Mouse (Mus musculus): ENCODE measurements around the gene Pkn3. TPM values are rescaled to one million over a fixed set of nuclear protein-coding genes. Genes with fewer than 3 reads are reported as not detected.
"Not testable (repeated sequence)": the region's sequence is repeated elsewhere in the genome, so short reads cannot be mapped to it uniquely, and the experiment has no call there.

Gene Pkn3
- polyA plus RNA-seq, 1 experiment from 2014 or later, result 8.6 TPM

- Histone ChIP-seq H3K27me3 (no peaks in the 10 kb centered on the region), H3K4me1 (peaks cover 11% of the 10 kb centered on the region; the same call in 1 of the 2 replicates), H3K4me3 (no peak overlapping the region), H3K9ac (no peak overlapping the region), H3K9me3 (no peaks in the 10 kb centered on the region), H3K36me3 (peaks cover 13% of the 10 kb centered on the region), H3K27ac (no peak overlapping the region), H3K4me2 (replicated peaks) (0 out of 2 replicates have a peak overlapping the region, but pooled peaks have one; percentile 71)
- WGBS, result 84% methylated on average over 3 of the region's 3 CpGs
- ATAC-seq (ENCODE audit: low FRiP score, low read depth), result no peak
Measured at GRCm38 (mm10) chr2:30049831-30050230, 27.7 kb upstream of the Pkn3 start.

GRCm38 (mm10) chr2:30051992-30052761 is 25.3 kb upstream of the Pkn3 start:
- WGBS, result 52% methylated on average over 6 of the region's 6 CpGs
- H3K27me3 ChIP-seq, result no peaks in the 10 kb centered on the region
- no peak overlapping the region for H3K27ac ChIP-seq

GRCm38 (mm10) chr2:30055310-30055709 is 22.2 kb upstream of the Pkn3 start:
- not testable (repeated sequence) for H3K27me3 ChIP-seq; ATAC-seq (ENCODE audit: low FRiP score, low read depth); H3K9me3 ChIP-seq; H3K4me1 ChIP-seq; H3K27ac ChIP-seq; H3K4me2 ChIP-seq (replicated peaks); H3K9ac ChIP-seq; H3K4me3 ChIP-seq; H3K36me3 ChIP-seq
- WGBS, result 94% methylated on average over 3 of the region's 3 CpGs

More at GRCm38 (mm10) chr2:30051992-30052761, 25.3 kb upstream of the Pkn3 start:
- Histone ChIP-seq H3K9me3 (no peaks in the 10 kb centered on the region), H3K4me3 (no peak overlapping the region), H3K9ac (no peak overlapping the region), H3K4me1 (peaks cover 13% of the 10 kb centered on the region; the same call in 1 of the 2 replicates), H3K36me3 (no peaks in the 10 kb centered on the region), H3K4me2 (replicated peaks) (no peak overlapping the region)
- ATAC-seq (ENCODE audit: low FRiP score, low read depth), result no peak

GRCm38 (mm10) chr2:30056736-30057135 is 20.7 kb upstream of the Pkn3 start:
- Histone ChIP-seq H3K36me3 (no peaks in the 10 kb centered on the region), H3K9ac (no peak overlapping the region), H3K9me3 (no peaks in the 10 kb centered on the region), H3K27ac (no peak overlapping the region), H3K4me2 (replicated peaks) (no peak overlapping the region), H3K27me3 (no peaks in the 10 kb centered on the region), H3K4me1 (peaks cover 12% of the 10 kb centered on the region), H3K4me3 (no peak overlapping the region)
- ATAC-seq (ENCODE audit: low FRiP score, low read depth), result no peak
- 80% methylated on average over 3 of the region's 3 CpGs for WGBS

GRCm38 (mm10) chr2:30057223-30057904 is 20.1 kb upstream of the Pkn3 start, which contains the start of gene Set:
Gene Set, plus strand, starts transcription at chr2:30057378.
- H3K4me2 ChIP-seq (replicated peaks), result no peak within 1 kb of the TSS
- no peaks in the 10 kb centered on the region for H3K36me3 ChIP-seq
- WGBS, result 37% methylated on average over 12 of the region's 12 CpGs
- no peaks in the 10 kb centered on the region for H3K27me3 ChIP-seq
- no peak within 1 kb of the TSS for H3K27ac ChIP-seq
- no peak within 1 kb of the TSS for H3K9ac ChIP-seq
- H3K9me3 ChIP-seq, result no peaks in the 10 kb centered on the region
- peaks cover 12% of the 10 kb centered on the region for H3K4me1 ChIP-seq
- ATAC-seq (ENCODE audit: low FRiP score, low read depth), result no peak
- H3K4me3 ChIP-seq, result no peak within 1 kb of the TSS

DNA sequence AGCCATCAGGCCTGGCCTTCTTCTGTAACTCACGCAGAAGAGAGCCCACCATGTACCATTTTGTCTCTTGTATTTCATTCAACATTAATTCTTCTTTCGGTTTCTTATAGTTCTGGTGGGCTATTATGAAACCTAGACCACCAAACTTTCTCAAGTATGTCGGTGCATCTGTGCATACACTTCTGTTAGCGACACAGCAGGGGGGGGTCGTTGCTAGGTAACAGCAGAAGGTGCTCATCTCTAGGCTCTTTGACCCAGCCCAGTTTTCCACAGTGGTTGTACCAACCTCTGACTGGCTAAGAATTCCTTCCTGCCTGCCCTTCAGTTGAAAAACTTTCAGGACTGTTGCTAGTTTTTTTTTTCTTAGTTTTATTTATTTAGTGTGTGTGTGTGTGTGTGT is 19.1 kb upstream of the Pkn3 start:
- no peak for ATAC-seq (ENCODE audit: low FRiP score, low read depth)
- 57% methylated on average over 5 of the region's 5 CpGs for WGBS
- peaks cover 17% of the 10 kb centered on the region for H3K4me1 ChIP-seq

DNA sequence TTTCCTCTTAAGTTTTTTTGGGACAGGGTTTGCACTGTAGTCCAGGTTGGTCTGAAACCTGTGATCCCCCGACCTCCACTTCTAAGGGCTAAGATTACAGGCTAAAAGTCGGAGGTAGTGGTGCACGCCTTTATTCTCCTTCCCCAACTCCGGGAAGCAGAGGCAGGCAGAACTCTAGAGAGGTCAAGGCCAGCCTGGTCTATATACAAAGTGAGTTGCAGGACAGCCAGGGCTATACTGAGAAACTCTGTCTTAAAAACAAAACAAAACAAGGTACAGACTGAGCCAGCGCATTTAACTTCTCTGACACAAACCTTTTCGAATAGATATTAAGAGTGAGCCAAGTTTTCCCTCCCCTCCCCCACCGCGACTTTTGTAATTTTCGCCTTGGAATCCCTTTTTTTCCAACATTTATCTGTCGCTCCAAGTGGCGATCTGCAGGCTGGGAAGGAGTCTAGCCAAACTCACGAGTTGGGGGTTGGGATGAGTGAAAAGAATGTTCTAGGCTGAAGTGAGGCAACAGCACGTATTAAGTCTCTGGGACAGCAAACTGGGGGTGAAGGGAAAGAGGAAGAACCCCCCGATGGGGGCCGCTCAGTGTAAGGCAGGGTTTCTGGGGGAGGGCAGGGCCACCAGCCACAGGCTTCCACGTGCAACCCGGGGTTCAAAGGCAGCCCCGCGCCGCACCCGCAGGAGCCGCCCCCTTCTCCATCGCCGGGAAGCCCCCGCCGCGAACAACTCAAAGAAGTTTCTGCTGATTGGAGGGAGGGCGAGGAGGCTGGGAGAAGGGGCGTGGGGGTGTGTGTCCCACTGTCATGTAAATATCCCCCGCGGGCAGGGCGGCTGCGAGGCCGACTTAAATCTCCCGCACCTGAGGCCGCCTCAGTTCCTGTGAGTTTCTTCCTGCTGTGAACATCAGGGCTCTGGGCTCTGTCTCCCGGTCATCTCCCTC is 16.0 kb upstream of the Pkn3 start:
- Histone ChIP-seq H3K9me3 (no peaks in the 10 kb centered on the region), H3K27me3 (no peaks in the 10 kb centered on the region), H3K9ac (peak overlapping the region; percentile 81), H3K36me3 (no peaks in the 10 kb centered on the region), H3K4me1 (peaks cover 40% of the 10 kb centered on the region), H3K4me2 (replicated peaks) (peak overlapping the region; percentile 89), H3K27ac (peak overlapping the region; percentile 96), H3K4me3 (peak overlapping the region; percentile 64)
- WGBS, result 8% methylated on average over 37 of the region's 37 CpGs
- ATAC-seq (ENCODE audit: low FRiP score, low read depth), result peak; percentile 2; the same call in 1 of the 2 replicates

More for the DNA sequence above, 19.1 kb upstream of the Pkn3 start:
- no peak overlapping the region for H3K9ac ChIP-seq
- no peaks in the 10 kb centered on the region for H3K27me3 ChIP-seq
- H3K4me2 ChIP-seq (replicated peaks), result no peak overlapping the region
- H3K9me3 ChIP-seq, result no peaks in the 10 kb centered on the region
- no peak overlapping the region for H3K27ac ChIP-seq
- H3K36me3 ChIP-seq, result no peaks in the 10 kb centered on the region
- H3K4me3 ChIP-seq, result no peak overlapping the region

- no peaks in the 10 kb centered on the region for H3K36me3 ChIP-seq
- peaks cover 35% of the 10 kb centered on the region for H3K4me1 ChIP-seq
- no peaks in the 10 kb centered on the region for H3K27me3 ChIP-seq
- peak overlapping the region; percentile 64 for H3K4me3 ChIP-seq
- under 1% methylated on average over 40 of the region's 40 CpGs for WGBS
- no peaks in the 10 kb centered on the region for H3K9me3 ChIP-seq
- ATAC-seq (ENCODE audit: low FRiP score, low read depth), result peak; percentile 37
- peak overlapping the region; percentile 89 for H3K4me2 ChIP-seq (replicated peaks)
- peak overlapping the region; percentile 96 for H3K27ac ChIP-seq
- peak overlapping the region; percentile 81 for H3K9ac ChIP-seq
Measured at GRCm38 (mm10) chr2:30062249-30063093, 15.0 kb upstream of the Pkn3 start.

DNA sequence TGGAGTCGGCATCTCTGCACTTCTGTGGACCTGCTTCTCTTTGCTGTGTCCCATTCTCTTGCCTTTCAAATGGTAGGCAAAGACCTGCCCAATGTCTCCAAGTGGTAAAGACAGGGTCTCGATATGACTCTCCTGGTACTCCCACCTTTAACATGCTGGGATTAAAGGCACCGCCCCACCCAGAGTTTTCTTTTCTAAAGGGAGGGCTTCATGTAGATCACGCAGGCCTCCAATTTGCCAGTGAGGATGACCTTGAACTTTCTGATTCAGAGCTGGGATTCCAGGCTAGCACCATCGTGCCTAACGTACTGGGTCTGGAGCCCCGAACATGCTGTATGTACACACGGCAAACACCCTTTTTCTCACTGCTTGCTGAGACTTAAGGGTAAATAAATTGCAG is 14.2 kb upstream of the Pkn3 start:
- 4% methylated on average over 8 of the region's 8 CpGs for WGBS
- peaks cover 1% of the 10 kb centered on the region; the same call in 1 of the 2 replicates for H3K36me3 ChIP-seq
- no peak for ATAC-seq (ENCODE audit: low FRiP score, low read depth)
- no peaks in the 10 kb centered on the region for H3K27me3 ChIP-seq
- H3K9me3 ChIP-seq, result no peaks in the 10 kb centered on the region
- H3K27ac ChIP-seq, result peak overlapping the region; percentile 96
- H3K4me3 ChIP-seq, result peak overlapping the region; percentile 64
- H3K4me1 ChIP-seq, result peaks cover 41% of the 10 kb centered on the region
- H3K4me2 ChIP-seq (replicated peaks), result peak overlapping the region; percentile 89
- peak overlapping the region; percentile 81 for H3K9ac ChIP-seq

GRCm38 (mm10) chr2:30063791-30064190 is 13.7 kb upstream of the Pkn3 start:
- H3K4me2 ChIP-seq (replicated peaks), result peak overlapping the region; percentile 89
- H3K36me3 ChIP-seq, result peaks cover 7% of the 10 kb centered on the region
- no peak for ATAC-seq (ENCODE audit: low FRiP score, low read depth)
- H3K9ac ChIP-seq, result peak overlapping the region; percentile 81
- H3K27ac ChIP-seq, result no peak overlapping the region
- WGBS, result 11% methylated on average over 3 of the region's 3 CpGs
- no peaks in the 10 kb centered on the region for H3K27me3 ChIP-seq
- H3K4me1 ChIP-seq, result peaks cover 46% of the 10 kb centered on the region
- H3K4me3 ChIP-seq, result peak overlapping the region; percentile 64
- H3K9me3 ChIP-seq, result no peaks in the 10 kb centered on the region

GRCm38 (mm10) chr2:30064298-30064697 is 13.2 kb upstream of the Pkn3 start:
- Histone ChIP-seq H3K4me3 (peak overlapping the region; percentile 64), H3K27ac (no peak overlapping the region), H3K27me3 (no peaks in the 10 kb centered on the region), H3K36me3 (peaks cover 12% of the 10 kb centered on the region), H3K9ac (peak overlapping the region; percentile 81), H3K4me2 (replicated peaks) (peak overlapping the region; percentile 89), H3K9me3 (no peaks in the 10 kb centered on the region), H3K4me1 (peaks cover 46% of the 10 kb centered on the region)
- no peak for ATAC-seq (ENCODE audit: low FRiP score, low read depth)
- 29% methylated on average over 3 of the region's 3 CpGs for WGBS
